Mouse (Mus musculus): ENCODE data around the gene Vmn1r123. TPM values are rescaled to one million over a fixed set of nuclear protein-coding genes. Genes with fewer than 3 reads are reported as not detected.
"Not testable (repeated sequence)": the region's sequence is repeated elsewhere in the genome, so short reads cannot be mapped to it uniquely, and the experiment has no call there.

Gene Vmn1r123
- not detected in 2 replicates for total RNA-seq (2021)
- long read RNA-seq: 0 reads

GRCm38 (mm10) chr7:21161885-21162284 lies at the start of gene Vmn1r123:
TSS of gene Vmn1r123 (plus strand) at chr7:21162185.
- not testable (repeated sequence) for DNase-seq

DNA sequence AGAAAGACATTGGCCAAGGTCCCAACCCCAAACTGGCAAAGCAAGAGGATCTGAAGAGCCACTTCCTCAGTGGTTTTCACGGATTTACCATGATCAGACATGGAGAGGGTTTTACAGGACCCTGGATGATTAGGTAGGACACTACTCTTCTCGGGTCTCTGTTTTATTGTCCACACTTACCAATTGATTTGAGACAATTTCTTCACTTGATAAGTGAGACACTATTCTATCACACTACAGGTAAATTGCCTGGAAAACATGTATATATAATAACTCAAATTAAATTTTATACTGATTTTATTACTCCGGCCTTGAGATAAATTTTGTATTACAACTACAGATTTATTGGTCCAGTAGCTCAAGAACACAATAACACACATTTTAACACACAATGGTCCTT lies 28.0 kb upstream of the Vmn1r123 start, which contains the start of gene Vmn1r122:
TSS of gene Vmn1r122 (minus strand) at position 101 of the 400 bp plus-strand sequence.
- not testable (repeated sequence) for DNase-seq

GRCm38 (mm10) chr7:21190323-21190722 lies 28.3 kb downstream of the Vmn1r123 start, which contains the start of gene Gm5157:
TSS of gene Gm5157 (minus strand) at chr7:21190423.
- DNase-seq: not testable (repeated sequence)

Other genes starting within 250 kb of the Vmn1r123 start
- gene Vmn1r118, start 249.8 kb upstream of the Vmn1r123 start, total RNA-seq (2021): not detected in 2 replicates
- not detected in 2 replicates for gene Vmn1r119, start 149.7 kb upstream of the Vmn1r123 start, total RNA-seq (2021)
- not detected in 2 replicates for gene Vmn1r120, start 108.4 kb upstream of the Vmn1r123 start, total RNA-seq (2021)
- not detected in 2 replicates for gene Vmn1r121, start 63.7 kb upstream of the Vmn1r123 start, total RNA-seq (2021)
- not detected in 2 replicates for gene Vmn1r122, start 28.1 kb upstream of the Vmn1r123 start, total RNA-seq (2021)
- not detected in 2 replicates for gene Gm5157, start 28.2 kb downstream of the Vmn1r123 start, total RNA-seq (2021)
- gene Vmn1r124, start 98.4 kb downstream of the Vmn1r123 start, total RNA-seq (2021): not detected in 2 replicates
- gene Vmn1r125, start 110.0 kb downstream of the Vmn1r123 start, total RNA-seq (2021): not detected in 2 replicates
- gene Vmn1r126, start 139.3 kb downstream of the Vmn1r123 start, total RNA-seq (2021): not detected in 2 replicates
- not detected in 2 replicates for gene Vmn1r127, start 157.7 kb downstream of the Vmn1r123 start, total RNA-seq (2021)
- not detected in 2 replicates for gene Vmn1r128, start 187.2 kb downstream of the Vmn1r123 start, total RNA-seq (2021)
- gene Vmn1r129, start 199.1 kb downstream of the Vmn1r123 start, total RNA-seq (2021): not detected in 2 replicates